Mouse (Mus musculus) heart, embryonic 16.5 days (tissue): ENCODE data around the gene Rab40b. TPM values are rescaled to one million over a fixed set of nuclear protein-coding genes. Genes with fewer than 3 reads are reported as not detected.
"Not testable (repeated sequence)": the region's sequence is repeated elsewhere in the genome, so short reads cannot be mapped to it uniquely, and the experiment has no call there.

Experiments
- ATAC-seq: fragments of 200-750 bp; cut with Nextera tagmentation; replicated peaks from 2 replicates; pipeline ENCODE4 v1.8.0; 2017; ENCODE audit warnings: moderate number of reproducible peaks; ENCODE audit not compliant: insufficient read depth, low FRiP score; ENCODE audit errors: extremely low read depth
- H3K27ac ChIP-seq: fragments of 300-500 bp; sonication (generic); 2 replicates; pipeline ENCODE4 v1.5.1; 2014; ENCODE audit warnings: mild to moderate bottlenecking, low read length, control low read depth, moderate library complexity
- H3K27me3 ChIP-seq: fragments of 300-500 bp; sonication (generic); 2 replicates; pipeline ENCODE4 v1.6.1; 2014; ENCODE audit warnings: low read length, mixed read lengths; ENCODE audit not compliant: control insufficient read depth, insufficient read depth
- H3K36me3 ChIP-seq: fragments of 300-500 bp; sonication (generic); 2 replicates; pipeline ENCODE4 v1.6.1; 2014; ENCODE audit not compliant: control insufficient read depth, insufficient read depth
- H3K4me1 ChIP-seq: fragments of 300-500 bp; sonication (generic); 2 replicates; pipeline ENCODE4 v1.6.1; 2014; ENCODE audit warnings: low read length, mixed read lengths; ENCODE audit not compliant: control insufficient read depth, insufficient read depth
- H3K4me2 ChIP-seq: fragments of 300-500 bp; sonication (generic); 2 replicates; pipeline ENCODE4 v1.6.1; 2014; ENCODE audit warnings: low read depth, mild to moderate bottlenecking, control low read depth, low read length
- H3K4me3 ChIP-seq: fragments of 300-500 bp; sonication (generic); 2 replicates; pipeline ENCODE4 v1.5.1; 2014; ENCODE audit warnings: mild to moderate bottlenecking, control low read depth, low read length
- H3K9ac ChIP-seq: fragments of 300-500 bp; sonication (generic); 2 replicates; pipeline ENCODE4 v1.6.1; 2014; ENCODE audit warnings: low read length, control low read depth
- H3K9me3 ChIP-seq: fragments of 300-500 bp; sonication (generic); replicated peaks from 2 replicates; pipeline ENCODE4 v1.6.1; 2016; ENCODE audit warnings: low read length; ENCODE audit not compliant: control insufficient read depth
- WGBS: fragments of 180-500 bp; shearing (Covaris S2); extraction: QIAGEN DNeasy Blood & Tissue Kit; methylation state at CpG from one replicate; pipeline ENCODE4 v1.1.7; 2014; 5-methylcytosine and 5-hydroxymethylcytosine counted together
- microRNA-seq: library from miRNA; unstranded; fragments of <30 nt; microRNA quantifications from one replicate; pipeline ENCODE4, GENCODE M21; 2017
- polyA plus RNA-seq: library from polyadenylated mRNA; unstranded; fragments of >200 nt; fragmentation: Nextera tagmentation; extraction: Ambion mirVana; gene quantifications from 2 replicates; pipeline ENCODE4 v1.2.1, GENCODE M21; 2015

Rab40b gene
- polyA plus RNA-seq, 1 experiment from 2014 or later: 7.9 TPM

DNA sequence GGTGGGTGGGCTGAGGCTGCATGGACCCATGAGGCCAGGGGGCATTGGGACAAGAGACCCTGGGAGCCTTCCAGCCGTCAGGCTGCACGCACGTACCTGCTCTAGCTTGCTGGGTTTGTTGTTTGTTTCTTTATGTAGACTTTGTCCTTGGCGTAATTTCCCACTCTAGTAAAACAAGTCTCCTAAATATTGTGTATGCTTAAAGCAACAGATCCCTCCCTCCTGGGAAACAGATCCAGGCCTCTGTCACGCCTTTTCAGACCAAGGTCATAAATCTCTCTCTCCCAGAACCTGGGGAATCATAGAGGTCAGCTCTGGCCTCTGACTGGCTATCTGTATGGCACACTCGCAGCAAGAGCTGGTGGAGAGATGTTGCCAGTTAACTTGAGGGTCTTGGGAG is 80.3 kb downstream of the Rab40b start:
- H3K36me3 ChIP-seq: peaks cover 33% of the 10 kb centered on the region
- not testable (repeated sequence) for H3K27ac ChIP-seq, H3K27me3 ChIP-seq, H3K9me3 ChIP-seq, H3K4me3 ChIP-seq, ATAC-seq, H3K4me1 ChIP-seq, H3K4me2 ChIP-seq, H3K9ac ChIP-seq
- WGBS: 90% methylated on average over 6 of the region's 6 CpGs

DNA sequence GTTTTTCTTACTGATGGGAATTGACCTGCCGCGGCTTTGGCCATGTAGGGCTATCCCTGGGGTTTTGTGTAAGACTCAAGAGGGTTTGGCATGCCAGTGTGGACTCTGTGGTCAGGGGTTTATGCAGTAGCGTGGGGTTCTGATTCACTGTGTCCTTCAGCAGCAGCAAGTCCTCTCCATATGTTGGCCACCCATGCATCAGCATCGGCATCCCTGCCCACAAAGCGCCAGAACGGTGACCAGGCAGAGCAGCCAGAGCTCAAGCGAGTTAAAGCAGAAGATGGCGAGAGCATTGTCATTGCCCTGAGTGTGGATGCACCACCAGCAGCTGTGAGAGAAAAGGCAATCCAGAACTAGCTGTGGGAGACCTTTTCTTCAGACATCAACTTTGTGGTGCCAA is 81.4 kb downstream of the Rab40b start:
- H3K4me2 ChIP-seq: no peak overlapping the region
- H3K36me3 ChIP-seq: peaks cover 34% of the 10 kb centered on the region
- H3K9me3 ChIP-seq: peaks cover 10% of the 10 kb centered on the region
- ATAC-seq: no peak
- 96% methylated on average over 8 of the region's 8 CpGs for WGBS
- no peaks in the 10 kb centered on the region for H3K4me1 ChIP-seq
- H3K27me3 ChIP-seq: no peaks in the 10 kb centered on the region
- no peak overlapping the region for H3K27ac ChIP-seq
- no peak overlapping the region for H3K4me3 ChIP-seq
- no peak overlapping the region for H3K9ac ChIP-seq

Small RNA genes lying within 50 kb of the gene (microRNA-seq; reads per million reads assigned to microRNA genes)
- gene Mir7236: not detected

Other genes starting within 250 kb of the Rab40b start
- not detected in 2 replicates for gene Tex19.1, start 242.1 kb downstream of the Rab40b start, polyA plus RNA-seq
- 0.24 TPM in 1 of 2 replicates, not detected in the other for gene Uts2r, start 228.0 kb downstream of the Rab40b start, polyA plus RNA-seq
- 9.1 and 9.3 TPM in 2 replicates for gene Hexdc, start 183.8 kb downstream of the Rab40b start, polyA plus RNA-seq
- 28.2 and 32.7 TPM in 2 replicates for gene Ogfod3, start 183.5 kb downstream of the Rab40b start, polyA plus RNA-seq
- gene Cybc1, start 158.9 kb downstream of the Rab40b start, polyA plus RNA-seq: 24.5 and 27.1 TPM in 2 replicates
- 64.9 and 68.4 TPM in 2 replicates for gene Narf, start 151.0 kb downstream of the Rab40b start, polyA plus RNA-seq
- 4.6 and 6.4 TPM in 2 replicates for gene Foxk2, start 128.3 kb downstream of the Rab40b start, polyA plus RNA-seq
- gene Wdr45b, start 33.8 kb downstream of the Rab40b start, polyA plus RNA-seq: 73.0 and 81.1 TPM in 2 replicates
- gene Fn3krp, start 33.1 kb upstream of the Rab40b start, polyA plus RNA-seq: 4.4 and 6.0 TPM in 2 replicates
- gene Fn3k, start 46.7 kb upstream of the Rab40b start, polyA plus RNA-seq: 17.5 and 19.4 TPM in 2 replicates
- 21.1 and 22.8 TPM in 2 replicates for gene Tbcd, start 63.7 kb upstream of the Rab40b start, polyA plus RNA-seq
- gene Zfp750, start 131.1 kb upstream of the Rab40b start, polyA plus RNA-seq: 0.32 and 0.55 TPM in 2 replicates